Mouse (Mus musculus) ovary, postnatal 14 days (tissue): ENCODE data around the gene Atp2a1.
A peak's percentile ranks its signal among the peaks of the same experiment; 100 is the strongest.
"Not testable (repeated sequence)": the region's sequence is repeated elsewhere in the genome, so short reads cannot be mapped to it uniquely, and the experiment has no call there.

Source experiments
- DNase-seq: peaks from one replicate; pipeline ENCODE4 v3.0.0; 2022; ENCODE audit warnings: low spot score

Atp2a1 gene

GRCm38 (mm10) chr7:126411061-126411460, 51.8 kb downstream of the Atp2a1 start:
- no peak for DNase-seq

- no peak for DNase-seq
Measured at GRCm38 (mm10) chr7:126408686-126409085, 54.2 kb downstream of the Atp2a1 start.

- not testable (repeated sequence) for DNase-seq
Measured at GRCm38 (mm10) chr7:126402518-126402917, 60.4 kb downstream of the Atp2a1 start.

DNA sequence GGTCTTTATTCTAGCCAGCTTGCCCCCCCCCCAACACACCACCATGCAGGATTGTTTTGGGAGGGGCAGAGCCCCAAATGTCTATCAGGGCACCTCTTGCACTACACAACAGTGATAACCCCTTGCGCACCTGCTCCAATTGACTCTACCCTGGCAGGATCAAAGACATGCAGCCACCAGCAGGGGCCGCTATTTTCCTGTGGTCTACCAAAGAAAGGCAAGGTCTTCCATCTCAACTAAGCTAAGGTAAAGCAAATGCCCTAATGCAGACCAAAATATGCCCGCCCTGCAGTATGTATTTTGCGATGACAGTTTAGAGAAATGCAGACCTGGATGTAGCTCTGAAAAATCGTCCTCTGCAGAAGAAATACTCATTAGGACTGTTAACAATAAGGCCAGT, 63.4 kb downstream of the Atp2a1 start:
- peak; percentile 67 for DNase-seq

DNA sequence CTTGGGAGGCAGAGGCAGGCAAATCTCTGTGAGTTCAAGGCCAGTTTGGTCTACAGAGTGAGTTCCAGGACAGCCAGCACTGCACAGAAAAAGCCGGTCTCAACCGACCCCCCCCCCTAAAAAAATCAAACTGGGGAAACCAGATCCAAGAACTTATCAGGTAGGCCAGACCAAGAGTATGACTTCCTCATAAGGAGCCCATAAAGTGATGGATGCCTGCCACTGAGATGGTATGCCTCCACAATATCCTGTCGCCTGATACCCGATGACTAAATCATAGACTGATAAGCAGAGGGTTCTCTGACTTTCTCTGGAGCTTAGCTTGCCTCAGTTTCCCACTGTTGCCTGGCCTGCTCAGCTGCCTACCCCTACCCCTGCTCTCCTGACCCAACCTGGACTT, 65.1 kb downstream of the Atp2a1 start:
- DNase-seq, result no peak

- DNase-seq, result no peak
Measured at GRCm38 (mm10) chr7:126397221-126397620, 65.7 kb downstream of the Atp2a1 start.

GRCm38 (mm10) chr7:126396298-126397119, 66.4 kb downstream of the Atp2a1 start, which contains the start of gene Nfatc2ip:
TSS of gene Nfatc2ip (minus strand) at chr7:126396737.
- DNase-seq, result peak; percentile 97
